Mouse (Mus musculus) MEL (cell line): ENCODE measurements around the gene Sirt4. TPM values are rescaled to one million over a fixed set of nuclear protein-coding genes. Genes with fewer than 3 reads are reported as not detected.

Experiments used
- DNase-seq: peaks from one replicate; pipeline ENCODE4 v3.0.0; 2011; ENCODE audit warnings: low read depth, low spot score
- H3K27ac ChIP-seq: 2 replicates; pipeline ENCODE4 v1.5.1; 2012; ENCODE audit warnings: low read depth, mild to moderate bottlenecking, control low read depth, low read length, moderate library complexity; ENCODE audit not compliant: control insufficient read depth
- H3K27me3 ChIP-seq, 2 experiments: fragments of 150-350 bp in 1 of 2; sonication (generic) in 1 of 2; 2 replicates each; pipeline ENCODE4 v1.6.1; 2012; ENCODE audit warnings: low read length in 2 of 2, mild to moderate bottlenecking in 2 of 2, improper control_type of control experiment in 1 of 2, moderate library complexity in 1 of 2; ENCODE audit not compliant: insufficient read depth in 2 of 2, control insufficient read depth in 1 of 2
- H3K36me3 ChIP-seq, 2 experiments: 2 replicates each; pipeline ENCODE4 v1.6.1; 2012 to 2014; ENCODE audit warnings: low read length in 2 of 2, improper control_type of control experiment in 1 of 2, inconsistent platforms in 1 of 2, mild to moderate bottlenecking in 1 of 2; ENCODE audit not compliant: insufficient read depth in 2 of 2, control insufficient read depth in 1 of 2
- H3K4me1 ChIP-seq, 2 experiments: fragments of 150-350 bp in 1 of 2; sonication (generic) in 1 of 2; 2 replicates each; pipeline ENCODE4 v1.6.1; 2012; ENCODE audit warnings: low read length in 2 of 2, improper control_type of control experiment in 1 of 2, mild to moderate bottlenecking in 1 of 2; ENCODE audit not compliant: insufficient read depth in 2 of 2, control insufficient read depth in 1 of 2
- H3K4me3 ChIP-seq, 2 experiments: fragments of 150-350 bp in 1 of 2; sonication (generic) in 1 of 2; 2 replicates each; pipeline ENCODE4 v1.5.1; 2012; ENCODE audit warnings: low read depth in 2 of 2, low read length in 2 of 2, mild to moderate bottlenecking in 2 of 2, moderate library complexity in 2 of 2, control low read depth in 1 of 2, improper control_type of control experiment in 1 of 2; ENCODE audit not compliant: control insufficient read depth in 1 of 2, insufficient read depth in 1 of 2
- H3K79me2 ChIP-seq: 2 replicates; pipeline ENCODE4 v1.6.1; 2012; ENCODE audit warnings: mild to moderate bottlenecking, low read length, moderate library complexity; ENCODE audit not compliant: control insufficient read depth, poor library complexity, insufficient read depth
- H3K9ac ChIP-seq: 2 replicates; pipeline ENCODE4 v1.6.1; 2012; ENCODE audit warnings: low read depth, mild to moderate bottlenecking, control low read depth, low read length, moderate library complexity; ENCODE audit not compliant: control insufficient read depth, poor library complexity, severe bottlenecking
- H3K9me3 ChIP-seq: fragments of 150-350 bp; sonication (generic); replicated peaks from 2 replicates; pipeline ENCODE4 v1.6.1; 2012; ENCODE audit warnings: mild to moderate bottlenecking, low read length, improper control_type of control experiment, moderate library complexity; ENCODE audit not compliant: insufficient read depth
- CTCF ChIP-seq, 3 experiments: IDR thresholded peaks in 2 of 3; conservative IDR thresholded peaks in 1 of 3; 2 replicates each; pipeline ENCODE4 v1.5.1; 2011 to 2012; ENCODE audit warnings: low read length in 3 of 3, low read depth in 2 of 3, mild to moderate bottlenecking in 2 of 3, improper control_type of control experiment in 1 of 3, inconsistent platforms in 1 of 3, mixed read lengths in 1 of 3, moderate library complexity in 1 of 3; ENCODE audit not compliant: control insufficient read depth in 1 of 3, insufficient read depth in 1 of 3, poor library complexity in 1 of 3, severe bottlenecking in 1 of 3
- E2F4 ChIP-seq: IDR thresholded peaks from 2 replicates; pipeline ENCODE4 v1.6.1; 2011; ENCODE audit warnings: low read depth, low read length, improper control_type of control experiment, borderline replicate concordance
- ETS1 ChIP-seq: IDR thresholded peaks from 2 replicates; pipeline ENCODE4 v1.6.1; 2012; ENCODE audit warnings: low read depth, mild to moderate bottlenecking, inconsistent platforms, low read length, improper control_type of control experiment, moderate library complexity
- MXI1 ChIP-seq: IDR thresholded peaks from 2 replicates; pipeline ENCODE4 v1.6.1; 2011; ENCODE audit warnings: mild to moderate bottlenecking, low read depth, low read length, improper control_type of control experiment
- MYB ChIP-seq: IDR thresholded peaks from 2 replicates; pipeline ENCODE4 v1.6.1; 2011; ENCODE audit warnings: mild to moderate bottlenecking, low read depth, low read length, improper control_type of control experiment
- NELFE ChIP-seq: IDR thresholded peaks from 2 replicates; pipeline ENCODE4 v1.6.1; 2011; ENCODE audit warnings: low read depth, low read length, improper control_type of control experiment
- NRF1 ChIP-seq: IDR thresholded peaks from 2 replicates; pipeline ENCODE4 v1.6.1; 2014; ENCODE audit warnings: low read depth, mild to moderate bottlenecking, inconsistent platforms, low read length, improper control_type of control experiment, moderate library complexity; ENCODE audit not compliant: poor library complexity, insufficient read depth, severe bottlenecking
- POLR2AphosphoS5 ChIP-seq: IDR thresholded peaks from 2 replicates; pipeline ENCODE4 v1.6.1; 2012; ENCODE audit warnings: low read depth, borderline replicate concordance, mild to moderate bottlenecking, inconsistent platforms, low read length, moderate library complexity, mixed read lengths
- SIN3A ChIP-seq: IDR thresholded peaks from 2 replicates; pipeline ENCODE4 v1.6.1; 2012; ENCODE audit warnings: low read length, improper control_type of control experiment, inconsistent platforms
- SMC3 ChIP-seq: IDR thresholded peaks from 2 replicates; pipeline ENCODE4 v1.6.1; 2011; ENCODE audit warnings: low read depth, low read length, improper control_type of control experiment
- ZNF384 ChIP-seq: IDR thresholded peaks from 2 replicates; pipeline ENCODE4 v1.6.1; 2012; ENCODE audit warnings: low read depth, mild to moderate bottlenecking, inconsistent platforms, low read length, improper control_type of control experiment
- polyA plus RNA-seq, 2 experiments: library from polyadenylated mRNA; stranded (reverse) in 1 of 2; unstranded in 1 of 2; fragments of >175 nt in 1 of 2; fragments of >200 nt in 1 of 2; gene quantifications; 2 replicates each; pipeline versions ENCODE4 v1.2.1 to v1.2.4; 2012; ENCODE audit warnings: low replicate concordance in 2 of 2, low read depth in 1 of 2; ENCODE audit not compliant: insufficient read length in 2 of 2, insufficient read depth in 1 of 2, missing spikeins in 1 of 2
- total RNA-seq: library from RNA; depleted of rRNA; stranded (reverse); fragments of 300-350 nt; gene quantifications from 2 replicates; pipeline ENCODE4 v1.2.3, GENCODE M21; 2012

Sirt4 gene
- total and polyA plus RNA-seq, 3 experiments = 9.2 to 10.3 TPM; not detected in 1

DNA sequence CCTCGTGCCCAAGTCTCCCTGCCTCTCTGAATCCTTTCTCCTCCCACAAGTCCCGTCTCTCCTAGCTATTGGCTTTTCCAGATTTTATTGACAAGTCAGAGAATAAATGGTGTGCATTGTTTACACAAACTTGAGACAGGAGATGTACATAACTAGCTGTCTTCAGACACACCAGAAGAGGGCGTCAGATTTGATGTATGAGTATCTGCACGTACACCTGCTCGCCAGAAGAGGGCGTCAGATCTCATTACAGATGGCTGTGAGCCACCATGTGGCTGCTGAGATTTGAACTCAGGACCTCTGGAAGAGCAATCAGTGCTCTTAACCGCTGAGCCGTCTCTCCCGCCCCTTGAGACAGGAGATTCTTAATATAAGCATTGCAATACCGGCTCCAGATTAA is 11.3 kb downstream of the Sirt4 start:
- H3K9ac ChIP-seq = no peak overlapping the region

DNA sequence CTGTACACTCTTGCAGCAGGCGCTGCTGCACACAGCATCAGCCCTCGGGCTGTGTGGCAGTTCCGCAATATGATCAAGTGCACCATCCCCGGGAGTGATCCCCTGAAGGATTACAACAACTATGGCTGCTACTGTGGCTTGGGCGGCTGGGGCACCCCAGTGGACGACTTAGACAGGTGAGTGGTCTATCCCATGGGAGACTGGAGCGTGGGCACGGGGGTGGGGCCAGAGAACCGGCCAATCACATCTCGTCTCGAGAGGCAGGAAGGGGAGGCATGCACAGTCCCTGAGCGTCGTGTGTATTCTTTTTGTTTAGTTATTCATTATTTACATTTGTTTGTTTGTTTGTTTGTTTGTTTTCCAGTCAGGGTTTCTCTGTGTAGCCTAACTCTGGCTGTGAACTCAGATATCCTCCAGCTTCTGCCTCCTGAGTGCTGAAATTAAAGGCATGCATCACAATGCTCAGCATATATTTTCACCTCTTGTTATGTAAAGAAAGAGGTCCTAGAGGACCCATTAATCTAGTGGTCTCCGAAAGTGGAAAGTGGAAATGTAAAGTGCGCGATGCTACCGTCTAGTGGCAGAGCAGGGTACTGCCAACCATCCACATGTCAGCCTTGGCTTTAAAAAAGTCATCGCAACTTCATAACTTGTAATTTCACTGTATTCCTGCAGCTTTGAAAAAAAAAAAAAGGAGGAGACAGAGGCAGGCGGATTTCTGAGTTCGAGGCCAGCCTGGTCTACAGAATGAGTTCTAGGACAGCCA is 13.6 kb downstream of the Sirt4 start:
- Histone ChIP-seq H3K27me3 (no peaks in the 10 kb centered on the region), H3K36me3 (peaks cover 0 to 4% of the 10 kb centered on the region in 2 experiments; a peak in 2 of 4 replicates), H3K79me2 (no peaks in the 10 kb centered on the region), H3K9ac (no peak overlapping the region), H3K9me3 (no peaks in the 10 kb centered on the region), H3K4me1 (peaks cover 0 to 9% of the 10 kb centered on the region in 2 experiments; a peak in 1 of 4 replicates), H3K4me3 (no peak overlapping the region), H3K27ac (no peak overlapping the region)
- TF ChIP-seq NELFE (no peak), POLR2AphosphoS5 (no peak), SMC3 (no peak), SIN3A (no peak), CTCF (IDR thresholded peaks at IDR 0.05 in 2 of 3, conservative IDR thresholded peaks at IDR 0.05 in 1 of 3; ENCODE audit: control insufficient read depth in 1 of 3, insufficient read depth in 1 of 3, low read depth in 2 of 3, low read length in 3 of 3, poor library complexity in 1 of 3, severe bottlenecking in 1 of 3) (0 out of 6 replicates have a peak, but pooled peaks of 1 of the 3 experiments have one; percentile 7)
- DNase-seq = no peak

More for the DNA sequence above, 11.3 kb downstream of the Sirt4 start:
- no peak overlapping the region for H3K4me3 ChIP-seq
- peak; percentile 22 for DNase-seq
- no peaks in the 10 kb centered on the region for H3K79me2 ChIP-seq
- H3K9me3 ChIP-seq = no peaks in the 10 kb centered on the region
- TF ChIP-seq MXI1 (no peak), ZNF384 (no peak), NRF1 (no peak), CTCF (IDR thresholded peaks at IDR 0.05 in 2 of 3, conservative IDR thresholded peaks at IDR 0.05 in 1 of 3; ENCODE audit: control insufficient read depth in 1 of 3, insufficient read depth in 1 of 3, low read depth in 2 of 3, low read length in 3 of 3, poor library complexity in 1 of 3, severe bottlenecking in 1 of 3) (peak; percentile 29 to 69 (median 29); a peak in 3 of 6 replicates), MYB (no peak), POLR2AphosphoS5 (no peak), ETS1 (no peak), E2F4 (no peak)
- no peaks in the 10 kb centered on the region for H3K27me3 ChIP-seq
- no peaks in the 10 kb centered on the region; a peak in 1 of 4 replicates for H3K36me3 ChIP-seq
- H3K27ac ChIP-seq = no peak overlapping the region
- peaks cover 0 to 3% of the 10 kb centered on the region in 2 experiments; a peak in 1 of 4 replicates for H3K4me1 ChIP-seq

DNA sequence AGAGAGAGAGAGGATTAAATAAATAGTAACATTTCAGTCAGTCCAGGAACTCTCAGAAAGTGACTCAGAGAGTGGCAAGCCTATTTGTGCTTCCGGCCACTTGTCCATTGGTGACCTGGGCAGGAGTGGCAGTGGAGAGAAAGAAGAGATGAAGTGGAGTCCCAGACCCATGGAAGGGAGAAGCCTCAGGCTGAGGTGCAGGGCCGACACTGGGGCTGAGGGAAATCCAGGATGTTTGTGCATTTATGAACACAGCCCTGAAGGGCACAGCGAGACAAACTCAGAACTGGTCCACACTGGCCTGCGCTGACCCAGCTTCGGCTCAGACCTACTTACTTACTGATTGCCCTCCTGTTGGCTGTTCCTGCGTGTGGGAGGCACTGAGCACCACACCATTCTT is 14.7 kb downstream of the Sirt4 start:
- no peaks in the 10 kb centered on the region for H3K9me3 ChIP-seq
- peaks cover 0 to 7% of the 10 kb centered on the region in 2 experiments; a peak in 2 of 4 replicates for H3K36me3 ChIP-seq
- H3K27ac ChIP-seq = no peak overlapping the region
- DNase-seq = no peak
- no peaks in the 10 kb centered on the region for H3K79me2 ChIP-seq
- no peak overlapping the region for H3K4me3 ChIP-seq
- H3K9ac ChIP-seq = no peak overlapping the region
- no peaks in the 10 kb centered on the region for H3K27me3 ChIP-seq
- H3K4me1 ChIP-seq = peaks cover 2 to 10% of the 10 kb centered on the region in 2 experiments; a peak in 2 of 4 replicates
- no peak for TF ChIP-seq MXI1
